ENCODE assay signal across 26 mouse cellular contexts in the genomic region with DNA sequence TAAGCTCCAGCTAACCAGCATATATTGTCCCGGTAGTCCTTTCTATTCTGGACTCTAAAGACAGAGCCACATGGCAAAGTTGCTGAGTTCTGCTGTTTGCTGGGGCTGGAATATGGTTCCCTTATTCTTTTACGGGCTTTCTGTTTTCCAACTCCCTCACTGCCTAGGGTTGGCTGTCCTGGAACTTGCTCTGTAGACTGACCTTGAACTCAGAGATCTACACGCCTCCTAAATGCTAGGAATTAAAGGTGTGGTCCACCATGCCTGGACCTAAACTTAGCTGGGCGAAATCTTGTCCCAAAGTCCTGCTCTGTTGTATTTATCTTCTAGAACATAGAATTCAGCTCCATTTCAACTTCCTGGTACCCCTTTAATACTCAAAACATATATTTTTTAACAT. TPM values are rescaled to one million over a fixed set of nuclear protein-coding genes. Genes with fewer than 3 reads are reported as not detected.
"Had no signal": no experiment of that assay in that cellular context is flagged by ENCODE, and none has a peak within 500 bp of the region (broad histone marks: within the 10 kb centered on the region; RNA-seq: fewer than 3 reads in every experiment).

No protein-coding gene starts in this region.

- ATAC-seq: lung, postnatal 0 days; midbrain, embryonic 15.5 days had no signal

- H3K4me2 ChIP-seq: limb, embryonic 12.5 days; limb, embryonic 15.5 days; lung, embryonic 14.5 days; midbrain, embryonic 12.5 days; midbrain, embryonic 15.5 days; neural tube, embryonic 12.5 days; neural tube, embryonic 15.5 days; stomach, embryonic 15.5 days had no signal

- H3K9me3 ChIP-seq: limb, embryonic 12.5 days; limb, embryonic 15.5 days; midbrain, embryonic 12.5 days; midbrain, embryonic 15.5 days; neural tube, embryonic 12.5 days; neural tube, embryonic 15.5 days; stomach, embryonic 15.5 days had no signal

- H3K27ac ChIP-seq: limb, embryonic 12.5 days; limb, embryonic 15.5 days; macrophage; midbrain, embryonic 12.5 days; midbrain, embryonic 15.5 days; neural tube, embryonic 12.5 days; neural tube, embryonic 15.5 days; stomach, embryonic 15.5 days had no signal

- H3K36me3 ChIP-seq: midbrain, embryonic 12.5 days; midbrain, embryonic 15.5 days; neural tube, embryonic 12.5 days; neural tube, embryonic 15.5 days; stomach, embryonic 15.5 days had no signal

- H3K27me3 ChIP-seq: limb, embryonic 12.5 days; limb, embryonic 15.5 days; midbrain, embryonic 12.5 days; midbrain, embryonic 15.5 days; neural tube, embryonic 12.5 days; neural tube, embryonic 15.5 days; stomach, embryonic 15.5 days had no signal

- H3K4me1 ChIP-seq: limb, embryonic 12.5 days; midbrain, embryonic 12.5 days; neural tube, embryonic 12.5 days had no signal

- DNase-seq: kidney, adult 11 months; kidney, adult 8-10 months; kidney, postnatal 14 days; kidney, postnatal 4 days; left cerebral cortex, postnatal 4 days; lung, embryonic 14.5 days; retina, postnatal 1 day; right cerebral cortex, postnatal 25 days; spleen, adult 18-20 months; thymus, postnatal 25 days had no signal

- H3K4me3 ChIP-seq: limb, embryonic 12.5 days; limb, embryonic 15.5 days; midbrain, embryonic 12.5 days; midbrain, embryonic 15.5 days; neural tube, embryonic 12.5 days; neural tube, embryonic 15.5 days; stomach, embryonic 15.5 days had no signal

- H3K9ac ChIP-seq: limb, embryonic 12.5 days; limb, embryonic 15.5 days; lung, embryonic 14.5 days; midbrain, embryonic 12.5 days; midbrain, embryonic 15.5 days; neural tube, embryonic 12.5 days; neural tube, embryonic 15.5 days; stomach, embryonic 15.5 days had no signal

RNA-seq across cellular contexts. Expression of gene Tex21, which starts 15.0 kb away (rescaled TPM):
- total RNA-seq: layer of hippocampus, adult 18-20 months; layer of hippocampus, postnatal 14 days; left cerebral cortex, adult 8-10 months; left cerebral cortex, postnatal 14 days; left cerebral cortex, postnatal 4 days; megakaryocyte, adult 5-6 weeks had no signal
- polyA plus RNA-seq: limb, embryonic 12.5 days; limb, embryonic 15.5 days; liver, embryonic 16.5 days; lung, embryonic 14.5 days; lung, postnatal 0 days; macrophage; midbrain, embryonic 12.5 days; midbrain, embryonic 15.5 days; neural tube, embryonic 12.5 days; neural tube, embryonic 15.5 days; stomach, embryonic 15.5 days; thymus, postnatal 0 days had no signal
